Mouse (Mus musculus) thymus, postnatal 4 days (tissue): ENCODE measurements around the gene Tcf7l1.

Experiments
- DNase-seq: peaks from one replicate; pipeline ENCODE4 v3.0.0; 2021

Tcf7l1 gene

GRCm38 (mm10) chr6:72743624-72744041 is 45.4 kb downstream of the Tcf7l1 start:
- DNase-seq = no peak

GRCm38 (mm10) chr6:72742331-72742730 is 46.7 kb downstream of the Tcf7l1 start:
- DNase-seq = no peak

- DNase-seq = no peak
These were observed 48.2 kb downstream of the Tcf7l1 start for GRCm38 (mm10) chr6:72740596-72741421.

GRCm38 (mm10) chr6:72736872-72737271 is 52.2 kb downstream of the Tcf7l1 start:
- DNase-seq = no peak

- peak; percentile 30 for DNase-seq
These were observed 53.8 kb downstream of the Tcf7l1 start for GRCm38 (mm10) chr6:72735206-72735605.

GRCm38 (mm10) chr6:72733375-72733774 is 55.7 kb downstream of the Tcf7l1 start:
- no peak for DNase-seq

GRCm38 (mm10) chr6:72732109-72732508 is 56.9 kb downstream of the Tcf7l1 start:
- DNase-seq = no peak

GRCm38 (mm10) chr6:72730560-72730849 is 58.5 kb downstream of the Tcf7l1 start:
- no peak for DNase-seq

GRCm38 (mm10) chr6:72729831-72730559 is 59.1 kb downstream of the Tcf7l1 start:
- DNase-seq = no peak

- DNase-seq = no peak
These were observed 61.2 kb downstream of the Tcf7l1 start for GRCm38 (mm10) chr6:72727826-72728225.

GRCm38 (mm10) chr6:72724494-72725180 is 64.4 kb downstream of the Tcf7l1 start:
- peak; percentile 62 for DNase-seq

- no peak for DNase-seq
These were observed 65.2 kb downstream of the Tcf7l1 start for GRCm38 (mm10) chr6:72723731-72724385.

GRCm38 (mm10) chr6:72723143-72723542 is 65.9 kb downstream of the Tcf7l1 start:
- no peak for DNase-seq

GRCm38 (mm10) chr6:72720852-72721251 is 68.2 kb downstream of the Tcf7l1 start:
- no peak for DNase-seq

- no peak for DNase-seq
These were observed 74.3 kb downstream of the Tcf7l1 start for GRCm38 (mm10) chr6:72714726-72715125.

- no peak for DNase-seq
These were observed 74.8 kb downstream of the Tcf7l1 start for GRCm38 (mm10) chr6:72714250-72714649.

GRCm38 (mm10) chr6:72711508-72712081 is 77.5 kb downstream of the Tcf7l1 start:
- no peak for DNase-seq

GRCm38 (mm10) chr6:72710897-72711507 is 78.1 kb downstream of the Tcf7l1 start:
- DNase-seq = no peak

GRCm38 (mm10) chr6:72699467-72700126 is 89.5 kb downstream of the Tcf7l1 start:
- no peak for DNase-seq

- no peak for DNase-seq
These were observed 90.5 kb downstream of the Tcf7l1 start for GRCm38 (mm10) chr6:72698559-72698958.

GRCm38 (mm10) chr6:72696601-72697335 is 92.3 kb downstream of the Tcf7l1 start:
- DNase-seq = no peak
